Mouse (Mus musculus): ENCODE results near the gene Nxph1.
A peak's percentile ranks its signal among the peaks of the same experiment; 100 is the strongest.

Nxph1 gene

GRCm38 (mm10) chr6:8959810-8960209 is 11.6 kb downstream of the Nxph1 start:
- DNase-seq (ENCODE audit: low spot score in 2 of 2) = no peak

- no peak for DNase-seq (ENCODE audit: low spot score in 2 of 2)
These were observed 22.3 kb downstream of the Nxph1 start for GRCm38 (mm10) chr6:8970576-8970975.

GRCm38 (mm10) chr6:8979237-8979871 is 31.1 kb downstream of the Nxph1 start:
- DNase-seq (ENCODE audit: low spot score in 2 of 2) = no peak

GRCm38 (mm10) chr6:8996301-8996943 is 48.2 kb downstream of the Nxph1 start:
- DNase-seq (ENCODE audit: low spot score in 2 of 2) = no peak

GRCm38 (mm10) chr6:8997326-8997725 is 49.1 kb downstream of the Nxph1 start:
- DNase-seq (ENCODE audit: low spot score in 2 of 2) = no peak

GRCm38 (mm10) chr6:9002686-9003085 is 54.5 kb downstream of the Nxph1 start:
- DNase-seq (ENCODE audit: low spot score in 2 of 2) = no peak

- DNase-seq (ENCODE audit: low spot score in 2 of 2) = no peak
These were observed 78.4 kb downstream of the Nxph1 start for GRCm38 (mm10) chr6:9026631-9027030.

- no peak for DNase-seq (ENCODE audit: low spot score in 2 of 2)
These were observed 78.9 kb downstream of the Nxph1 start for GRCm38 (mm10) chr6:9027146-9027545.

GRCm38 (mm10) chr6:9028501-9028900 is 80.3 kb downstream of the Nxph1 start:
- DNase-seq (ENCODE audit: low spot score in 2 of 2) = no peak

GRCm38 (mm10) chr6:9039286-9039685 is 91.1 kb downstream of the Nxph1 start:
- no peak for DNase-seq (ENCODE audit: low spot score in 2 of 2)

GRCm38 (mm10) chr6:9040991-9041390 is 92.8 kb downstream of the Nxph1 start:
- no peak for DNase-seq (ENCODE audit: low spot score in 2 of 2)

GRCm38 (mm10) chr6:9042391-9042790 is 94.2 kb downstream of the Nxph1 start:
- no peak for DNase-seq (ENCODE audit: low spot score in 2 of 2)

GRCm38 (mm10) chr6:9046815-9047214 is 98.6 kb downstream of the Nxph1 start:
- no peak for DNase-seq (ENCODE audit: low spot score in 2 of 2)

GRCm38 (mm10) chr6:9061261-9062105 is 113.3 kb downstream of the Nxph1 start:
- DNase-seq (ENCODE audit: low spot score in 2 of 2) = no peak

GRCm38 (mm10) chr6:9066435-9066834 is 118.2 kb downstream of the Nxph1 start:
- no peak for DNase-seq (ENCODE audit: low spot score in 2 of 2)

- no peak for DNase-seq (ENCODE audit: low spot score in 2 of 2)
These were observed 121.7 kb downstream of the Nxph1 start for GRCm38 (mm10) chr6:9069913-9070312.

GRCm38 (mm10) chr6:9076463-9076862 is 128.2 kb downstream of the Nxph1 start:
- DNase-seq (ENCODE audit: low spot score in 2 of 2) = no peak

GRCm38 (mm10) chr6:9077793-9078689 is 129.8 kb downstream of the Nxph1 start:
- peak; percentile 17 to 25 for DNase-seq (ENCODE audit: low spot score in 2 of 2)

- DNase-seq (ENCODE audit: low spot score in 2 of 2) = no peak
These were observed 135.6 kb downstream of the Nxph1 start for GRCm38 (mm10) chr6:9083851-9084250.

- DNase-seq (ENCODE audit: low spot score in 2 of 2) = no peak
These were observed 149.1 kb downstream of the Nxph1 start for GRCm38 (mm10) chr6:9097345-9097744.

- DNase-seq (ENCODE audit: low spot score in 2 of 2) = no peak
These were observed 159.1 kb downstream of the Nxph1 start for GRCm38 (mm10) chr6:9107366-9107765.

- no peak for DNase-seq (ENCODE audit: low spot score in 2 of 2)
These were observed 170.9 kb downstream of the Nxph1 start for GRCm38 (mm10) chr6:9119136-9119535.
